Mouse (Mus musculus): ENCODE measurements around the gene Adk. TPM values are rescaled to one million over a fixed set of nuclear protein-coding genes. Genes with fewer than 3 reads are reported as not detected.

The Adk gene
- polyA plus RNA-seq, 1 experiment from 2014 or later: 195 TPM

DNA sequence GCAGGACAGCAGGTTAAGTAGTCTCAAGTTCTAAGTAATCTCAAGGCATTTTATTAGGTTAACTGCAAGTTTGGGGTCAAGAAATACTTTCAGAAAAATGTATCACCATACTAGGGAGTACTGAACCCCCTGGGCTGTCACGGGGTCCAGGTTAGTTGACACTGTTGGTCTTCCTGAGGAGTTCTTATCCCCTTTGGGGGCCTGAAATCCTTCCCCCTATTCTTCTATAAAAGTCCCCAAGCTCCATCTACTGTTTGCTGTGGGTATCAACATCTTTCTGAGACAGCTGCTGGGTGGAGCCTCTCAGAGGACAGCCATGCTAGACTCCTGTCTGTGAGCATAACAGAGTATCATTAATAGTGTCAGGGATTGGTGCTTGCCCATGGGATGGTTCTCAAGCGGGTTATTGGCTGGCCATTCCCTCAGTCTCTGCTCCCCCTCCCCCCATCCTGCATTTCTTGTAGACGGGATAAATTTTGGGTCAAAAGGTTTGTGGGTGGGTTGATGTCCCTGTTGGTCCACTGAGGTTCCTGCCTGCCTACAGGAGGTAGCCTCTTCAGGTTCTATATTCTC lies 63.6 kb downstream of the Adk start:
- H3K27ac ChIP-seq (ENCODE audit: low read length): no peak overlapping the region
- H3K4me3 ChIP-seq (ENCODE audit: low read length): no peak overlapping the region
- no peaks in the 10 kb centered on the region for H3K36me3 ChIP-seq (ENCODE audit: control insufficient read depth, insufficient read depth, low read length)
- no peak overlapping the region for H3K4me2 ChIP-seq (ENCODE audit: low read depth, low read length)
- H3K4me1 ChIP-seq (replicated peaks; ENCODE audit: control insufficient read depth, insufficient read depth, low read length): no peaks in the 10 kb centered on the region
- no peaks in the 10 kb centered on the region for H3K27me3 ChIP-seq (ENCODE audit: control insufficient read depth, insufficient read depth, low read depth, low read length)
- ATAC-seq (ENCODE audit: low read depth): peak; percentile 49
- H3K9ac ChIP-seq (ENCODE audit: low read length): no peak overlapping the region
- WGBS: 38% methylated on average over 3 of the region's 3 CpGs
- H3K9me3 ChIP-seq (ENCODE audit: control insufficient read depth, low read length): no peaks in the 10 kb centered on the region

DNA sequence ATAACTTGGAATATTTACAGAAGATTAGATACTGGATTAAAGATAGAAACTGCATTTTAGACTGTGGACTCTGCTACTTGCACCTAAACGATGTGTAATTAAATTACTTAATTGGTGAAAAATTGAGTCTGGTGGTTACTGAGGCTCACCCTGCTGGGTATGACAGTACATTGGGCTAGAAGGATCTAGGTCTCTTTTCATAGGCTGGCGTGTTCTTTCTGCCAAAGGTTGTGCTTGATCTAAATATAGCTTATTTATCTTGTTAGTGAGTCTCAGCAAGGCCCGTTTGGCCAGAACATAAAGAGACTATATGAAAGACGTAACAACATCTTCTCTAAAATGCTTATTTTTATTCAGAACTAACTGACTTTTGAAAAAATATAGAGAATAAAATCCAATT lies 65.7 kb downstream of the Adk start:
- WGBS: 61% methylated on average over 4 of the region's 4 CpGs
- no peak overlapping the region for H3K27ac ChIP-seq (ENCODE audit: low read length)

DNA sequence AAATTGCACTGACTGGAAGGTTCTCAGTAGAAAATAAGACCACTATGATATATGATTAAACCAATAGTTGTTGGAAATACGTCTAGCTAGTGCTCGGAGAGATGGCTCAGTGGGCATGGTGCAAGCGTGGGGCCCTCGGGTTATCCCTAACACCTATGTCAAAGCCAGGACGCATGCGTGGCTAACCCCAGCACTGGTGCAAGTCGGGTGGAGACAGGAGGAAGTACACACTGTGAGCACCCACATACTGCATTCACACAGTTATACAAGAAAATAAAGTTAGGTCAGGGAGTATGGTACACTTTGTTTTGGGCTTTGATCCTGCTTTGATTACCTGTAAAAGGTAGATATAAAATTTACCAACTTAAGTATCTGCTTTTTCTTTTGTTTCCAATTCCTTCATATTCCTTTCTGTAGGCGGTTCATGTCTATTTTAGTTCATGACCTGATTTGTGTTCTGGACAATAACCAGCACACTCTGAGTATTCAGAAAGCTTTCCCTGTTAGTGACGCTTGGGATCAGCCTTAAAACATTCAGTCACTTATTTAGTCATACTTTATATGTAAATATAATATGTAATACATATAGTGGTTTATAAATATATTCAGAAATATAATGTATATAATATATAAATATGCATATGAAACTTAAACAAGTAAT lies 67.4 kb downstream of the Adk start:
- Histone ChIP-seq H3K9me3 (ENCODE audit: control insufficient read depth, low read length) (no peaks in the 10 kb centered on the region), H3K27ac (ENCODE audit: low read length) (no peak overlapping the region), H3K4me3 (ENCODE audit: low read length) (no peak overlapping the region), H3K36me3 (ENCODE audit: control insufficient read depth, insufficient read depth, low read length) (no peaks in the 10 kb centered on the region), H3K4me1 (replicated peaks; ENCODE audit: control insufficient read depth, insufficient read depth, low read length) (no peaks in the 10 kb centered on the region), H3K4me2 (ENCODE audit: low read depth, low read length) (no peak overlapping the region), H3K27me3 (ENCODE audit: control insufficient read depth, insufficient read depth, low read depth, low read length) (no peaks in the 10 kb centered on the region), H3K9ac (ENCODE audit: low read length) (no peak overlapping the region)
- WGBS: 77% methylated on average over 9 of the region's 9 CpGs
- no peak for ATAC-seq (ENCODE audit: low read depth)

More for the DNA sequence above, 65.7 kb downstream of the Adk start:
- no peak for ATAC-seq (ENCODE audit: low read depth)
- H3K9ac ChIP-seq (ENCODE audit: low read length): no peak overlapping the region
- no peaks in the 10 kb centered on the region for H3K27me3 ChIP-seq (ENCODE audit: control insufficient read depth, insufficient read depth, low read depth, low read length)
- no peak overlapping the region for H3K4me3 ChIP-seq (ENCODE audit: low read length)
- H3K36me3 ChIP-seq (ENCODE audit: control insufficient read depth, insufficient read depth, low read length): no peaks in the 10 kb centered on the region
- no peak overlapping the region for H3K4me2 ChIP-seq (ENCODE audit: low read depth, low read length)
- H3K4me1 ChIP-seq (replicated peaks; ENCODE audit: control insufficient read depth, insufficient read depth, low read length): no peaks in the 10 kb centered on the region
- no peaks in the 10 kb centered on the region for H3K9me3 ChIP-seq (ENCODE audit: control insufficient read depth, low read length)

DNA sequence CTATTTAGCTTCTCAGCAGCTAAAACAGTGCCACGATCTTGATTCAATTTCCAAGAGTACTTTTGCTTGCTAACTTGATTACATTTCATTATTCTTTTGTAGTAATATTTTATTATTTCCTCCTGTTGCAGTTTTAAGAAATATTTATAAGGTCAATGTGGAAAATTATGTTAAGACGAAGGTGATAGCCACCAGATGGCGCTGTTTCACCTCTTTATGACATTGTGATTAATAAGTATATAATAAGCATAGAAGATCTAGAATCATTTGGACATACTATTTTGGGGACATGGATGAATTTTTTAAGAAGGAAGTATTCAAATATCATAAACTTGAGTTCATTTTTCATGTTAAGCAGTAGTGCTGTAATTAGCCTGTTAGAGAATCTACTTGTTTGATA lies 68.1 kb downstream of the Adk start:
- Histone ChIP-seq H3K36me3 (ENCODE audit: control insufficient read depth, insufficient read depth, low read length) (no peaks in the 10 kb centered on the region), H3K27ac (ENCODE audit: low read length) (no peak overlapping the region), H3K9ac (ENCODE audit: low read length) (no peak overlapping the region), H3K9me3 (ENCODE audit: control insufficient read depth, low read length) (no peaks in the 10 kb centered on the region), H3K4me2 (ENCODE audit: low read depth, low read length) (no peak overlapping the region), H3K4me3 (ENCODE audit: low read length) (no peak overlapping the region), H3K4me1 (replicated peaks; ENCODE audit: control insufficient read depth, insufficient read depth, low read length) (no peaks in the 10 kb centered on the region), H3K27me3 (ENCODE audit: control insufficient read depth, insufficient read depth, low read depth, low read length) (no peaks in the 10 kb centered on the region)
- ATAC-seq (ENCODE audit: low read depth): no peak
- 35% methylated on average over 3 of the region's 3 CpGs for WGBS

DNA sequence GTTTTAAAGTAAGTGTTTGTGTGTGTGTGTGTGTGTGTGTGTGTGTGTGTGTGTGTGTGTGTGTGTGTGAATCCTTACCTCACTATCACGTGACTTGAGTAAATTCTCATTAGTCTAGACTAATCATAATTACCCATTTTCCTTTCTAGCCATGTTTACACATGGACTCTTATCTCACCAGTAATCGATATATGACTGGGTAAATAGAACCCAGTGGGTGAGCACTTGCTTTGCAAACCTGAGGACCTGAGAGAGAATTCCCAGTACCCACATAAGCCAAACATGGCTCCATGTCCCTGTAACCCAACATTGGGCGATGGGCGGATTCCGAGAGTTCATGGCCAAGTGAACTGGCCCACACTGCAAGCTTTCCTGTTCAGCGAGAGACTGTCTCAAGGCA lies 74.8 kb downstream of the Adk start:
- 84% methylated on average over 6 of the region's 6 CpGs for WGBS
- Histone ChIP-seq H3K4me2 (ENCODE audit: low read depth, low read length) (no peak overlapping the region), H3K9me3 (ENCODE audit: control insufficient read depth, low read length) (no peaks in the 10 kb centered on the region), H3K27me3 (ENCODE audit: control insufficient read depth, insufficient read depth, low read depth, low read length) (no peaks in the 10 kb centered on the region), H3K4me3 (ENCODE audit: low read length) (no peak overlapping the region), H3K4me1 (replicated peaks; ENCODE audit: control insufficient read depth, insufficient read depth, low read length) (no peaks in the 10 kb centered on the region), H3K36me3 (ENCODE audit: control insufficient read depth, insufficient read depth, low read length) (no peaks in the 10 kb centered on the region), H3K27ac (ENCODE audit: low read length) (no peak overlapping the region), H3K9ac (ENCODE audit: low read length) (no peak overlapping the region)
- no peak for ATAC-seq (ENCODE audit: low read depth)

DNA sequence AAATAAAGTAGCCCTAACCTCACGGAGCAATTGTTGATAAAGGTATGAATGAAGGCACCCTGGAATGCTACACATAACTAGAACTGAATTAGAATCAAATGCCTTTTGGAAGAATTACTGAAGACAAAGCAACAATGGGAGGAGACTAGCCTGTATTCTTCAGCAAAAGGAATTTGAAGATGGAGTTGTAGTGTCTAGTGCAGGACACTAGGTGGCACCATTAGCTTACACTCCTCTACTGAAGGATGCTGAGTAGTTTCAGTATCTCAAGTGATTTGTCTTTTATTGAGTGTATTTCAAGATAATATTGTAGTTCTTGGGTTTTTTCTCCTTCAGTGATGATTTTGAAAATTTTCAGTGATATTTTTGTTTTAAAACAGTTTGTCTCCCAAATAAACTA lies 84.5 kb downstream of the Adk start:
- no peaks in the 10 kb centered on the region for H3K9me3 ChIP-seq (ENCODE audit: control insufficient read depth, low read length)
- H3K27ac ChIP-seq (ENCODE audit: low read length): no peak overlapping the region
- H3K27me3 ChIP-seq (ENCODE audit: control insufficient read depth, insufficient read depth, low read depth, low read length): no peaks in the 10 kb centered on the region
- no peak overlapping the region for H3K9ac ChIP-seq (ENCODE audit: low read length)
- H3K4me1 ChIP-seq (replicated peaks; ENCODE audit: control insufficient read depth, insufficient read depth, low read length): no peaks in the 10 kb centered on the region
- no peak overlapping the region for H3K4me2 ChIP-seq (ENCODE audit: low read depth, low read length)
- H3K36me3 ChIP-seq (ENCODE audit: control insufficient read depth, insufficient read depth, low read length): no peaks in the 10 kb centered on the region
- H3K4me3 ChIP-seq (ENCODE audit: low read length): no peak overlapping the region
- WGBS: 47% methylated on average over 1 of the region's 1 CpGs
- no peak for ATAC-seq (ENCODE audit: low read depth)

DNA sequence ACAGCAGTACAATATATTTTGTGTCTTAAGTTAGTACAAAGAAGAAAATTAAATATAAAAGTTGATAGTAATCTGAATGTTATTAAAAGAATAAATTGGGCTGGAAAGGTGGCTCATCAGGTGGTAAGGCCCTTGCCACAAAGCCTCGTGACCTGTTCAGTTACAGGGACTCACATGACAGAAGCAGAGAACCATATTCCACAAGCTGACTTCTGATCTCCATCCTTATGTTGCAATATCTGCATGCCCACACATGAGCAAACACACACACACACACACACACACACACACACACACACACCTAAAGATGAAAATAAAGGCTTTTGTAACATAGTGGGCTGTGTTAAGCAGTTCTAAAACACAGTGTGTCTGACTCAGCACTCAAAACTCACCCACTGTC lies 90.2 kb downstream of the Adk start:
- Histone ChIP-seq H3K9ac (ENCODE audit: low read length) (no peak overlapping the region), H3K36me3 (ENCODE audit: control insufficient read depth, insufficient read depth, low read length) (no peaks in the 10 kb centered on the region), H3K4me2 (ENCODE audit: low read depth, low read length) (no peak overlapping the region), H3K4me1 (replicated peaks; ENCODE audit: control insufficient read depth, insufficient read depth, low read length) (no peaks in the 10 kb centered on the region), H3K27ac (ENCODE audit: low read length) (no peak overlapping the region), H3K4me3 (ENCODE audit: low read length) (no peak overlapping the region), H3K9me3 (ENCODE audit: control insufficient read depth, low read length) (no peaks in the 10 kb centered on the region), H3K27me3 (ENCODE audit: control insufficient read depth, insufficient read depth, low read depth, low read length) (no peaks in the 10 kb centered on the region)
- no peak for ATAC-seq (ENCODE audit: low read depth)
- 96% methylated on average over 1 of the region's 1 CpGs for WGBS

DNA sequence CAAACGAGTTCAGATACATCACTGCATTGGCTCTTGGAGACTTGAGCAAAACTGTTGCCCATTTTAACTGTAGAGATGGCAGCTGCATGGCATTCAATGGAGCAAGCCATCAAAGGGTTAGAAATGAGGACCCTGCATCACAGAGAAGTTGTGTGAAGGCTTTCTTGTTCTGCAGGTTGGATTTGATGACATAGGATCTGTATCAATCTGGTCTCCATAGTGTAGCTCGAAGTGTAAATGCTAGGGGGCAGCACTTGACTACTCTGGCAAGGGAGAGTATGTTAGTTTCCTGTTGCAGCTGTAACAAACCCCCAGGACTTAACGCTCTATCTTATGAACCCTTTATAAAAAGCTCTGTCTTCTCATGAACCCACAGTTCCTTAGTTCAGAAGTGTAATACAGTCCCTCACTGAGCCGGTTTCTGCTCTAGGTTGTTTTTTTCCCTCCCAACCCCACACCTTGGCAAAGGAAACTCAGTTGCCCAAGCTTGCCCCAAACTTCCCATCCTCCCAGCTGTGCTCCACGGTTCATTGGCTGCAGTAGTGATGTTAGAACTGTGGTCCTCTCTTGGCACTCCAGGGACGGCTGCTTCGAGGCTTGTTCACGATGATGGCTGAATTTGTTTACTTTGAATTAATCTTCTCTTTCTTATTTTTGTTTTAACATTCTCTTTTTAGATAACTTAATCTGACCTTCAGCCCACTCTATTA lies 91.2 kb downstream of the Adk start:
- no peak for ATAC-seq (ENCODE audit: low read depth)
- H3K9me3 ChIP-seq (ENCODE audit: control insufficient read depth, low read length): no peaks in the 10 kb centered on the region
- no peak overlapping the region for H3K27ac ChIP-seq (ENCODE audit: low read length)
- no peaks in the 10 kb centered on the region for H3K4me1 ChIP-seq (replicated peaks; ENCODE audit: control insufficient read depth, insufficient read depth, low read length)
- WGBS: 50% methylated on average over 8 of the region's 8 CpGs
- H3K36me3 ChIP-seq (ENCODE audit: control insufficient read depth, insufficient read depth, low read length): no peaks in the 10 kb centered on the region
- no peaks in the 10 kb centered on the region for H3K27me3 ChIP-seq (ENCODE audit: control insufficient read depth, insufficient read depth, low read depth, low read length)
- no peak overlapping the region for H3K4me2 ChIP-seq (ENCODE audit: low read depth, low read length)
- no peak overlapping the region for H3K9ac ChIP-seq (ENCODE audit: low read length)
- H3K4me3 ChIP-seq (ENCODE audit: low read length): no peak overlapping the region

DNA sequence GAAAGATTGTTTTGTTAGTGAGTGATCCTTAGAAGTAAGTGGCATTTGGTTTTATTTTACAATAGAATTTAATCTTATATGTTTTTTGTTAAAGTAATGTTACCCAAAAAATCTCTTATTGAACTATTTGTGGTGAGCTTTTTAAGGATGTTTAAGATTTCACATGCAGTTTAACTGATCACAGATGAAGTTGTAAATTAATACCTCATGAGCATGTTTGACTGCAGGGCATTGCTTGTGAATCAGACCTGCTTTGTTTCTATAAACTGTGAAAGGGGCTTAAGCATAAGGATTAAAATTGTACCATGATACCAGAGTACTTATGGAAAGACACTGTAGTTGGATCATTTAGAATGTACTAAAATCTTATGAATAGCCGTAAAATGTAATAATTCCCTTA lies 94.8 kb downstream of the Adk start:
- H3K4me2 ChIP-seq (ENCODE audit: low read depth, low read length): no peak overlapping the region
- H3K9ac ChIP-seq (ENCODE audit: low read length): no peak overlapping the region
- no peak for ATAC-seq (ENCODE audit: low read depth)
- H3K4me1 ChIP-seq (replicated peaks; ENCODE audit: control insufficient read depth, insufficient read depth, low read length): no peaks in the 10 kb centered on the region
- no peaks in the 10 kb centered on the region for H3K9me3 ChIP-seq (ENCODE audit: control insufficient read depth, low read length)
- 96% methylated on average over 1 of the region's 1 CpGs for WGBS
- H3K27ac ChIP-seq (ENCODE audit: low read length): no peak overlapping the region
- H3K36me3 ChIP-seq (ENCODE audit: control insufficient read depth, insufficient read depth, low read length): no peaks in the 10 kb centered on the region
- no peaks in the 10 kb centered on the region for H3K27me3 ChIP-seq (ENCODE audit: control insufficient read depth, insufficient read depth, low read depth, low read length)
- no peak overlapping the region for H3K4me3 ChIP-seq (ENCODE audit: low read length)

Data from lung, embryonic 16.5 days (tissue).